Mouse (Mus musculus) gastrocnemius, postnatal 14 days (tissue): ENCODE measurements around the gene Mrps10. TPM values are rescaled to one million over a fixed set of nuclear protein-coding genes. Genes with fewer than 3 reads are reported as not detected.
A peak's percentile ranks its signal among the peaks of the same experiment; 100 is the strongest.
"Not testable (repeated sequence)": the region's sequence is repeated elsewhere in the genome, so short reads cannot be mapped to it uniquely, and the experiment has no call there.

Experiments
- DNase-seq: peaks from one replicate; pipeline ENCODE4 v3.0.0; 2021; ENCODE audit warnings: mixed read lengths
- intact Hi-C: fragments of 180-260 bp; cut with DNase I; formaldehyde crosslinking; loops from one replicate; pipeline ENCODE4 v1.15.1; 2025; ENCODE audit warnings: low total_unique reads
- total RNA-seq, 2 experiments: library from RNA; stranded (reverse); gene quantifications; 2 replicates each; pipeline ENCODE4 v1.2.3; 2021

Gene Mrps10
- total RNA-seq, 2 experiments from 2014 or later: 36.8 to 40.7 TPM

- intact Hi-C loops: no loop called here
- no peak for DNase-seq
These were observed 5.3 kb downstream of the Mrps10 start for GRCm38 (mm10) chr17:47373991-47374390.

DNA sequence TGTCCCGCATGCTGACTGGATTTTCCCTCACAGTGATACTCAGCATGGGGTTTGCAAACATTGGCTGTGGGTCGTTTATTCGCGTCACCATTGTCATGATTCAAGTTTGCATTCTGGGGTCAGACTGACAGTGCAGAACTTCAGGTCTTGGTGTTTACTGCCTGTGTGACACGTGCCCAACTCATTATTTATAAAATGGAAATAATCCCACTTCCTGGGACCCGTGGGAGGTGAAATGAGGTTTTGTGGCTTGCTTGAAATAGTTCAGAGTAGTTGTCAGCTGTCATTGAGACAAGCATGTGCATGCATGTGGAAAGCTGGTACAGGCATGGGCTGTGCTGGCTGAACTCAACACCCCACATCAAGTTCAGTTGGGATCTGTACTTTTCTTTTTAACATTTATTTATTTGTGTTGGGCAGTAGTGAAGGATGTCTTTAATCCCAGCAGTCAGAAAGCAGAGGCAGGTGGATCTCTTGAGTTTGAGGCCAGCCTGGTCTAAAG is 8.1 kb downstream of the Mrps10 start:
- intact Hi-C loops: no loop called here
- no peak for DNase-seq

GRCm38 (mm10) chr17:47378133-47378532 is 9.4 kb downstream of the Mrps10 start:
- no peak for DNase-seq
- intact Hi-C loops: no loop called here

- intact Hi-C loops: loop anchor here (10.0 kb wide), 1 partner anchor 103 kb away; no protein-coding TSS in a partner anchor
These were observed 13.2 kb downstream of the Mrps10 start for GRCm38 (mm10) chr17:47381917-47382316.

DNA sequence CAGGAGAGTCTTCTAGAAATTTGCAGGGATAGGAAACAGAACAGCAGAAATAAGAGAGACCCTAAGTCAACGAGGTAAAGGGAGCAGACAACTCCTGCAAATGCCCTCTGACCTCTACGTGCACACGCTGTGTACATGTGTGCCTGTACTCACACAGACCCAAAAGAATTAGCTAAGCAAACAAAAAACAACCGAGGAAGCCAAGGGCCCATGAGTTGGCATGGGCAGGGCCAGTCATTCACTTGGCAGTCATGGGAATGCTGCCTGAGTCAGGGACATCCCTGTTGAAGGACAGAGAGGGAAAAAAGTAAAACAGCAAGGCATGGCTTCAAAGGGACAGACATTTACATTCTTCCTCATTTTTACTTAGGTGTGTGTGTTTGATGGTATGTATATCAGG is 14.6 kb downstream of the Mrps10 start:
- intact Hi-C loops: loop anchor here (10.0 kb wide), 1 partner anchor 102 kb away; no protein-coding TSS in a partner anchor
- no peak for DNase-seq

More at GRCm38 (mm10) chr17:47381917-47382316, 13.2 kb downstream of the Mrps10 start:
- DNase-seq: no peak

GRCm38 (mm10) chr17:47384064-47384463 is 15.4 kb downstream of the Mrps10 start:
- intact Hi-C loops: loop anchor here (10.0 kb wide), 1 partner anchor 101 kb away; no protein-coding TSS in a partner anchor
- no peak for DNase-seq

GRCm38 (mm10) chr17:47385145-47385544 is 16.5 kb downstream of the Mrps10 start, which contains the start of gene Guca1b:
Gene Guca1b, plus strand, starts transcription at chr17:47385393.
- intact Hi-C loops: loop anchor here (10.0 kb wide), 1 partner anchor 100 kb away; no protein-coding TSS in a partner anchor
- DNase-seq: no peak

DNA sequence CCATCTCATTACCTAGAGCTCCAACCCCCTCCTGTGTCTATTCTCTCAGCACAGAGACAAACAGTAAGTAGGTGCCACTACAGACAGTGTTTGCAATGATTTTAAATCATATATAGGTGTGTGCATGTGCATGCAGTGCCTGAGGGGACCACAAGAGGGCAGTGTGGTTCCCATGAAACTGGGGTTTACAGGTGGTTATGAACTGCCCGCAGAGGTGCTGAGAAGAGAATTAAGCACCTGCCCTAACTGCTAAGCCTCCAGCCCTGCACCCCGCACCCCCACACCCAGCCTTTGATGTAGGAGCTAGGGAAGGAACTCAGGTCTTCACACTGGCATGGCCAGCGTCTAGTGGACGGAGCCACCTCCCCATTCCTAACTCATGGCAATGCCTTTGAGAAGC is 18.0 kb downstream of the Mrps10 start:
- no peak for DNase-seq
- intact Hi-C loops: loop anchor here (10.0 kb wide), 1 partner anchor 98 kb away; no protein-coding TSS in a partner anchor

DNA sequence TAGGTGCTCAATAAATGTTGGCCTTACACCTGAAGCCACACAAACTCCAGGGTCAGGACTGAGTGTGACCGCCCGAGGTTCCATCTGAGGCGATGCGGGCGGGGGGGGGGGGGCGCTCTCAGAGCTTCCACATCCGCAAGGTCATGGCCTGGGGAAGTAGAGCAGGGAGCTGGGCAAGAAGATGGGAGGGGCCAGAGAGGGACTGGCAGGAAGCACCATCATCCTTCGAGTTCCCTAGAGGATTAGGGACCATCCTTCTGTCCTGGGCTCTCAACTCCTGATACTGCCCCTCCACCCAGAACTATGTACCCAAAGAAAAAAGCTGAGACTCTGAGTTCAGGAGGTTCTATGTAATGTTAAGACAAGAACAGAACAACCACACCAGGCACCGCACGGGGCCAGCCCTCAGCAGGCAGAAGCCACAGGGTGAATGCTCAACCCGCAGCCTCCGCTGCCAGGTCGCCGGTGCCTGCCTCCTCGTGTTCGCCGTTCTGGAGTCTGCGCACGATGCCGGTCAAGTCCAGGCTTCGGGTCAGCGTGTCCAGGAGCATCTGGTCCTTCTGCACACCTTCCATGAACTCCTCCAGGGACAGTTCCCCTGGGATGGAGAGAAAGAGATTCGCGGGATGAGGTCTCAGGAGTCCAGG is 25.7 kb downstream of the Mrps10 start:
- peak; percentile 11 for DNase-seq
- intact Hi-C loops: no loop called here

DNA sequence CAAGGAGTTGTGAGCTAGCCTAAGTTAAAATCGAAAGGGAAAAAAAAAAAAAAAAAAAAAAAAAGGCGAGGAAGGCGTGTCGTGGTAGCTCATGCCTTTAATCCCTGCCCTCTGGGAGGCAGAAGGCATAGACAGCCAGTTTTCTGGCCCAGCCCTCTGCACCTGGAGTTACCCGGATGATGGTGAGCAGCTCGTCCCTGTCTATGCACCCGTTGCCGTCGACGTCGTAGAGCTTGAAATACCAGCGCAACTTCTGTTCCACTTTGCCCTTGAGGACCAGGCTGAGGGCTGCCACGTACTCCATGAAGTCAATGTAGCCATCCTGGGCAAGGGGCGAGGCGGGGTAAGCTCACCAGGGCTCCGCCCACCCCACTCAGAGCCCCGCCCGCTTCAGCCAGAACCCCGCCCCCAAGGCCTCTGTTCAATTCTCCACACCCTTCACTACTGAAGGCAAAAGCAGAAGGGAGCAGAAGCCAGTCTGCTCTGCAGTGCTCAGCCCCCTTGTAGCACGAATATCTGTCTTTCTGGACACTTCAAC is 26.8 kb downstream of the Mrps10 start:
- intact Hi-C loops: no loop called here
- DNase-seq: peak; percentile 51

- intact Hi-C loops: no loop called here
These were observed 30.4 kb downstream of the Mrps10 start for GRCm38 (mm10) chr17:47399091-47399490.

GRCm38 (mm10) chr17:47400451-47400850 is 31.8 kb downstream of the Mrps10 start, which contains the start of gene Guca1a:
Gene Guca1a, minus strand, starts transcription at chr17:47400584.
- no peak for DNase-seq
- intact Hi-C loops: no loop called here

More at GRCm38 (mm10) chr17:47399091-47399490, 30.4 kb downstream of the Mrps10 start:
- DNase-seq: no peak

DNA sequence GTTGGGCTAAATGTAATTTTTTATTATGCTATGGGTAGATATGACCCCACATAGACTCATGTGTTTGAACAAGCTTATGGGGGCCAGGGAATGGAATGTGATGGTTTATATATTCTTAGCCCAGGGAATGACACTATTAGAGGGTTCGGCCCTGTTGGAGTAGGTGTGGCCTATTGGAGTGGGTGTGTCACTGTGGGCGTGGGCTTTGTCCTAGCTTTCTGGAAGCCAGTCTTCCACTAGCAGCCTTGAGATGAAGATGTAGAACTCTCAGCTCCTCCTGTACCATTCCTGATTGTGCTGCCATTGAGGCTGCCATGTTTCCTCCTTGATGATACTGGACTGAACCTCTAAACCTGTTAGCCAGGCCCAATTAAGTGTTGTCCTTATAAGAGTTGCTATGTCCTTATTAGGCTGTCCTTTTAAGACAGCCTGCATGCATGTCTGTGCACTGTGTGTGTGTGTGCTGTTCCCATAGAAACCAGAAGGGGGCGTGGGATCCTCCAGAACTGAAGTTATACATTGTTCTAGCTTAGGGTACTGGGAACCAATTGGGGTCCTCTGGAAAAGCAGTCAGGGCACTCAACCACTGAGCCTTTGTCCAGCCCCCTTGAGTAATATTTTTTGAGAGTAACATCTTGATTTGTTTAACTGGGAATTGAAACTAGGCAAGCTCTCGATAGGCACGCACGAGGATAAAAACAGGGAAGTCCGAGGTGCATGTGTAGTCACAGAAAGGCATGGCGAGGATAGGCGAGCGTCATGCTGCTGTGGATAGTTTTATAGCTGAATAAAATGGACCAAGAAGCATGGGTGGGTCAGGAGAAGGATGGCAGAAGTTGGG is 39.2 kb downstream of the Mrps10 start:
- no peak for DNase-seq

GRCm38 (mm10) chr17:47408558-47408898 is 39.8 kb downstream of the Mrps10 start:
- peak; percentile 48 for DNase-seq
- intact Hi-C loops: no loop called here

More for the DNA sequence above, 39.2 kb downstream of the Mrps10 start:
- intact Hi-C loops: no loop called here

GRCm38 (mm10) chr17:47409897-47410861 is 41.5 kb downstream of the Mrps10 start:
- DNase-seq, intact Hi-C loops: not testable (repeated sequence)

DNA sequence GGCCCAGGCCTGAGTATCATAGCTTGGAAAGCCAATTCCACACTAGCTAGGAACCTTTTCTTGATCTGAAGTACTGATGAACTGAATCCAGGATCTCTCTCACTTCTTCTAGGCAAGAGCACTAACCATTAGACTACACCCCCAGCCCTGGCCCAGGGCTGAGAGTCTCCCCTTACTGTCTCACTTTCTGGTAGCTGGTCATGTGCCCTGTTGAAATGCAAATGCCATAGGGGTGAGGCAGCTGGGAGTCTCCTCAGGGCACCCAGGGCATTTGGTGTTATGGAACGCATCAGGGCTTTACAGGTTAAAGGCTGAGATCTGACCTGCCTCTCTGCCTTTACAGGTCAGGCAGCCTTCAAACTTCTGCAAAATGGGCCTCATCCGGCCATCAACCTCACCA is 51.5 kb downstream of the Mrps10 start:
- no peak for DNase-seq
- intact Hi-C loops: no loop called here

DNA sequence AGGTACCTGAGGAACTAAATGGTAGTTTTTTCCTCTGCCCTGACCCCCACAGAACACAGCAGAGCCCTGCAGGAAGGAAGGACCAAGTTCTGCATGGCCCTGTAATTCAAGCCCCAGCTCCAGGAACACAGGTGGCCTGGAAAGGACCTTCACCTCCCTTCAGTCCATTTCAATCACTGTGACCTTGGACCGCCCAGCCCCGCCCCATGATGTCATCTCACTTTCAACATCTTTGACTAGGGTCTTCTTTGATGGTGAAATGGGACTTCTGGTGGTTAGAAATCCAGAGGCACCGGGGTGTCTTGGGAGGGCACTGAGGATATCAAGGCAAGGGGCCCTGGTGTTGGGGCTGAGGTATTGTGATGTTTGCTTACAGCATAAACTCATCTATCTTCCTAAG is 52.9 kb downstream of the Mrps10 start:
- no peak for DNase-seq

GRCm38 (mm10) chr17:47422616-47423015 is 53.9 kb downstream of the Mrps10 start:
- DNase-seq, intact Hi-C loops: not testable (repeated sequence)

More for the DNA sequence above, 52.9 kb downstream of the Mrps10 start:
- intact Hi-C loops: no loop called here

DNA sequence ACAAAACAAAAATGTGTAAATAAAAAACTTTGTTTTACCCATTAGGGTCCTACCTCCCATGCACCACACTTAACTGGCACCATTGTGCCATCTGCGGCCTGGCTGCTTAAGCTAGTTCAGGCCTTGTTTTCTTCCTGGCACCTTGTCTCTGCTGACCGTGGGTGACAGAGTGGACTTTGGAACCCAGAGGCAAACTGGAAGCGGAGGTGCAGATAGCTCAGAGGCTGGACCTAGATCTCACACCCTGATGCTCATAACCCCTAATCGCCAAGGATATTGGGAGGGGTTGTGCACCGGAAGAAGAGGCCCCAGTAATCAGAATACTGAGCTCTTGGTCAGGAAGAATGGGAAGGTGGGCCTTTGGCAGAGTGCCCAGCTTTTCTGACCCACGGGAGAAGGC is 55.5 kb downstream of the Mrps10 start:
- no peak for DNase-seq
- intact Hi-C loops: no loop called here
